Mouse (Mus musculus): ENCODE measurements around the gene Adamtsl5. TPM values are rescaled to one million over a fixed set of nuclear protein-coding genes. Genes with fewer than 3 reads are reported as not detected.

Adamtsl5 gene
- polyA plus RNA-seq, 1 experiment from 2014 or later, result 0.67 TPM

GRCm38 (mm10) chr10:80323261-80324119 is 24.7 kb downstream of the Adamtsl5 start:
- Histone ChIP-seq H3K27ac (no peak overlapping the region), H3K9ac (peak overlapping the region; percentile 52), H3K9me3 (no peaks in the 10 kb centered on the region), H3K4me3 (peak overlapping the region; percentile 48), H3K27me3 (replicated peaks) (0 out of 2 replicates have a peak, but pooled peaks cover 2% of the 10 kb centered on the region), H3K36me3 (replicated peaks) (peaks cover 4% of the 10 kb centered on the region; the same call in 1 of the 2 replicates), H3K4me2 (peak overlapping the region; percentile 89), H3K4me1 (peaks cover 31% of the 10 kb centered on the region)
- 1% methylated on average over 46 of the region's 46 CpGs for WGBS
- ATAC-seq (replicated peaks), result peak; percentile 8; the same call in 1 of the 2 replicates

- no peak overlapping the region for H3K27ac ChIP-seq
- H3K9ac ChIP-seq, result peak overlapping the region; percentile 52; the same call in 1 of the 2 replicates
- peak; percentile 1; the same call in 1 of the 2 replicates for ATAC-seq (replicated peaks)
- 2% methylated on average over 28 of the region's 28 CpGs for WGBS
- H3K27me3 ChIP-seq (replicated peaks), result 0 out of 2 replicates have a peak, but pooled peaks cover 2% of the 10 kb centered on the region
- peaks cover 8% of the 10 kb centered on the region; the same call in 1 of the 2 replicates for H3K36me3 ChIP-seq (replicated peaks)
- no peaks in the 10 kb centered on the region for H3K9me3 ChIP-seq
- peak overlapping the region; percentile 89 for H3K4me2 ChIP-seq
- H3K4me1 ChIP-seq, result peaks cover 31% of the 10 kb centered on the region
- H3K4me3 ChIP-seq, result peak overlapping the region; percentile 48
These were observed 25.4 kb downstream of the Adamtsl5 start for GRCm38 (mm10) chr10:80322811-80323211.

GRCm38 (mm10) chr10:80321670-80322581 is 26.3 kb downstream of the Adamtsl5 start:
- WGBS, result 91% methylated on average over 21 of the region's 21 CpGs
- ATAC-seq (replicated peaks), result no peak
- no peak overlapping the region for H3K4me2 ChIP-seq

GRCm38 (mm10) chr10:80321014-80321669 is 27.1 kb downstream of the Adamtsl5 start:
- Histone ChIP-seq H3K27ac (no peak overlapping the region), H3K27me3 (replicated peaks) (no peaks in the 10 kb centered on the region), H3K9ac (no peak overlapping the region), H3K4me2 (no peak overlapping the region), H3K4me1 (peaks cover 45% of the 10 kb centered on the region), H3K9me3 (no peaks in the 10 kb centered on the region), H3K36me3 (replicated peaks) (peaks cover 23% of the 10 kb centered on the region), H3K4me3 (no peak overlapping the region)
- WGBS, result 76% methylated on average over 6 of the region's 6 CpGs
- no peak for ATAC-seq (replicated peaks)

More at GRCm38 (mm10) chr10:80321670-80322581, 26.3 kb downstream of the Adamtsl5 start:
- Histone ChIP-seq H3K9me3 (no peaks in the 10 kb centered on the region), H3K27me3 (replicated peaks) (0 out of 2 replicates have a peak, but pooled peaks cover 2% of the 10 kb centered on the region), H3K4me3 (no peak overlapping the region), H3K27ac (no peak overlapping the region), H3K4me1 (peaks cover 39% of the 10 kb centered on the region), H3K36me3 (replicated peaks) (peaks cover 16% of the 10 kb centered on the region), H3K9ac (no peak overlapping the region)

- Histone ChIP-seq H3K9me3 (no peaks in the 10 kb centered on the region), H3K27ac (peak within 1 kb of the TSS; percentile 59), H3K36me3 (replicated peaks) (peaks cover 31% of the 10 kb centered on the region), H3K9ac (peak within 1 kb of the TSS; percentile 47), H3K4me3 (peak within 1 kb of the TSS; percentile 57), H3K4me2 (peak within 1 kb of the TSS; percentile 91), H3K4me1 (peaks cover 53% of the 10 kb centered on the region), H3K27me3 (replicated peaks) (no peaks in the 10 kb centered on the region)
- ATAC-seq (replicated peaks), result peak; percentile 62
- under 1% methylated on average over 34 of the region's 34 CpGs for whole genome bisulfite sequencing
These were observed 27.9 kb downstream of the Adamtsl5 start, which contains the start of gene 2310011J03Rik for GRCm38 (mm10) chr10:80320340-80320760. TSS of gene 2310011J03Rik (minus strand) at chr10:80320537.

- peaks cover 63% of the 10 kb centered on the region for H3K36me3 ChIP-seq (replicated peaks)
- no peak overlapping the region for H3K9ac ChIP-seq
- H3K4me1 ChIP-seq, result peaks cover 44% of the 10 kb centered on the region
- no peak for ATAC-seq (replicated peaks)
- WGBS, result 55% methylated on average over 10 of the region's 10 CpGs
- H3K4me3 ChIP-seq, result no peak overlapping the region
- H3K27ac ChIP-seq, result no peak overlapping the region
- H3K9me3 ChIP-seq, result no peaks in the 10 kb centered on the region
- no peaks in the 10 kb centered on the region for H3K27me3 ChIP-seq (replicated peaks)
- H3K4me2 ChIP-seq, result no peak overlapping the region
These were observed 31.2 kb downstream of the Adamtsl5 start for GRCm38 (mm10) chr10:80317011-80317410.

GRCm38 (mm10) chr10:80316359-80316781 is 31.8 kb downstream of the Adamtsl5 start:
- H3K9ac ChIP-seq, result no peak overlapping the region
- no peaks in the 10 kb centered on the region for H3K9me3 ChIP-seq
- 0 out of 2 replicates have a peak overlapping the region, but pooled peaks have one; percentile 36 for H3K27ac ChIP-seq
- WGBS, result 37% methylated on average over 11 of the region's 11 CpGs
- H3K36me3 ChIP-seq (replicated peaks), result peaks cover 69% of the 10 kb centered on the region
- ATAC-seq (replicated peaks), result no peak
- H3K4me3 ChIP-seq, result no peak overlapping the region
- H3K27me3 ChIP-seq (replicated peaks), result no peaks in the 10 kb centered on the region
- H3K4me2 ChIP-seq, result no peak overlapping the region
- peaks cover 44% of the 10 kb centered on the region for H3K4me1 ChIP-seq

- Histone ChIP-seq H3K9me3 (no peaks in the 10 kb centered on the region), H3K9ac (no peak overlapping the region), H3K36me3 (replicated peaks) (peaks cover 76% of the 10 kb centered on the region), H3K27me3 (replicated peaks) (no peaks in the 10 kb centered on the region), H3K4me2 (no peak overlapping the region), H3K4me3 (no peak overlapping the region), H3K27ac (no peak overlapping the region), H3K4me1 (peaks cover 41% of the 10 kb centered on the region)
- 56% methylated on average over 27 of the region's 27 CpGs for WGBS
- no peak for ATAC-seq (replicated peaks)
These were observed 32.9 kb downstream of the Adamtsl5 start for GRCm38 (mm10) chr10:80315315-80315714.

GRCm38 (mm10) chr10:80314494-80315001 is 33.7 kb downstream of the Adamtsl5 start:
- no peak for ATAC-seq (replicated peaks)
- H3K9ac ChIP-seq, result no peak overlapping the region
- H3K4me2 ChIP-seq, result no peak overlapping the region
- no peaks in the 10 kb centered on the region for H3K27me3 ChIP-seq (replicated peaks)
- no peak overlapping the region for H3K4me3 ChIP-seq
- H3K4me1 ChIP-seq, result peaks cover 35% of the 10 kb centered on the region
- no peak overlapping the region for H3K27ac ChIP-seq
- peaks cover 83% of the 10 kb centered on the region for H3K36me3 ChIP-seq (replicated peaks)
- 55% methylated on average over 16 of the region's 16 CpGs for WGBS
- H3K9me3 ChIP-seq, result no peaks in the 10 kb centered on the region

- Histone ChIP-seq H3K4me3 (no peak overlapping the region), H3K9me3 (no peaks in the 10 kb centered on the region), H3K4me2 (no peak overlapping the region), H3K27ac (no peak overlapping the region), H3K36me3 (replicated peaks) (peaks cover 89% of the 10 kb centered on the region), H3K9ac (no peak overlapping the region), H3K27me3 (replicated peaks) (no peaks in the 10 kb centered on the region), H3K4me1 (peaks cover 27% of the 10 kb centered on the region)
- 63% methylated on average over 20 of the region's 20 CpGs for WGBS
- no peak for ATAC-seq (replicated peaks)
These were observed 34.5 kb downstream of the Adamtsl5 start for GRCm38 (mm10) chr10:80313627-80314201.
